Mouse (Mus musculus) urinary bladder, postnatal 36 days (tissue): ENCODE results near the gene Cbx6.
A peak's percentile ranks its signal among the peaks of the same experiment; 100 is the strongest.

Source experiments
- DNase-seq, 2 experiments: peaks; one replicate each; pipeline ENCODE4 v3.0.0; 2022; ENCODE audit warnings: low spot score in 2 of 2, mixed read lengths in 1 of 2

Cbx6 gene

GRCm38 (mm10) chr15:79803533-79804351 is 30.7 kb downstream of the Cbx6 start:
- DNase-seq, result no peak

- no peak for DNase-seq
Measured at GRCm38 (mm10) chr15:79802304-79802703, 32.2 kb downstream of the Cbx6 start.

- DNase-seq, result no peak
Measured at GRCm38 (mm10) chr15:79801646-79802045, 32.8 kb downstream of the Cbx6 start.

GRCm38 (mm10) chr15:79800701-79801100 is 33.8 kb downstream of the Cbx6 start:
- DNase-seq, result no peak

- no peak for DNase-seq
Measured at GRCm38 (mm10) chr15:79798591-79798990, 35.9 kb downstream of the Cbx6 start.

GRCm38 (mm10) chr15:79797680-79798079 is 36.8 kb downstream of the Cbx6 start:
- DNase-seq, result no peak

- DNase-seq, result no peak
Measured at GRCm38 (mm10) chr15:79797096-79797495, 37.4 kb downstream of the Cbx6 start.

GRCm38 (mm10) chr15:79796256-79796655 is 38.2 kb downstream of the Cbx6 start:
- no peak for DNase-seq

GRCm38 (mm10) chr15:79794173-79794572 is 40.3 kb downstream of the Cbx6 start:
- DNase-seq, result no peak

GRCm38 (mm10) chr15:79793076-79793475 is 41.4 kb downstream of the Cbx6 start:
- no peak for DNase-seq

GRCm38 (mm10) chr15:79792455-79792854 is 42.0 kb downstream of the Cbx6 start:
- no peak for DNase-seq

GRCm38 (mm10) chr15:79791502-79791901 is 43.0 kb downstream of the Cbx6 start:
- DNase-seq, result peak; percentile 18 to 41

- DNase-seq, result no peak
Measured at GRCm38 (mm10) chr15:79790905-79791304, 43.6 kb downstream of the Cbx6 start.

GRCm38 (mm10) chr15:79790111-79790510 is 44.4 kb downstream of the Cbx6 start:
- no peak for DNase-seq

- DNase-seq, result no peak
Measured at GRCm38 (mm10) chr15:79787815-79788214, 46.7 kb downstream of the Cbx6 start.

- DNase-seq, result no peak
Measured at GRCm38 (mm10) chr15:79785056-79785455, 49.4 kb downstream of the Cbx6 start.

GRCm38 (mm10) chr15:79777749-79778148 is 56.7 kb downstream of the Cbx6 start, which contains the start of gene Dnal4:
TSS of gene Dnal4 (minus strand) at chr15:79777849.
- no peak for DNase-seq

GRCm38 (mm10) chr15:79775662-79776061 is 58.8 kb downstream of the Cbx6 start:
- DNase-seq, result no peak

- DNase-seq, result peak; percentile 92 to 97
Measured at GRCm38 (mm10) chr15:79774117-79775027, 60.1 kb downstream of the Cbx6 start.
